Mouse (Mus musculus): ENCODE measurements around the gene Ppp4r3a. TPM values are rescaled to one million over a fixed set of nuclear protein-coding genes. Genes with fewer than 3 reads are reported as not detected.
"Not testable (repeated sequence)": the region's sequence is repeated elsewhere in the genome, so short reads cannot be mapped to it uniquely, and the experiment has no call there.

The Ppp4r3a gene
- total RNA-seq, 2 experiments from 2014 or later = 39.4 to 39.6 TPM

- intact Hi-C loops (cut with DNase I) = no loop called here
- DNase-seq (ENCODE audit: low spot score in 2 of 2) = no peak
Measured at GRCm38 (mm10) chr12:101015926-101016325, 67.6 kb downstream of the Ppp4r3a start.

GRCm38 (mm10) chr12:101015165-101015560, 68.3 kb downstream of the Ppp4r3a start:
- DNase-seq (ENCODE audit: low spot score in 2 of 2) = no peak
- intact Hi-C loops (cut with DNase I) = no loop called here

GRCm38 (mm10) chr12:101014549-101015164, 68.8 kb downstream of the Ppp4r3a start:
- intact Hi-C loops (cut with DNase I) = no loop called here
- DNase-seq (ENCODE audit: low spot score in 2 of 2) = no peak

GRCm38 (mm10) chr12:101013668-101014067, 69.8 kb downstream of the Ppp4r3a start:
- DNase-seq (ENCODE audit: low spot score in 2 of 2); intact Hi-C loops (cut with DNase I): not testable (repeated sequence)

DNA sequence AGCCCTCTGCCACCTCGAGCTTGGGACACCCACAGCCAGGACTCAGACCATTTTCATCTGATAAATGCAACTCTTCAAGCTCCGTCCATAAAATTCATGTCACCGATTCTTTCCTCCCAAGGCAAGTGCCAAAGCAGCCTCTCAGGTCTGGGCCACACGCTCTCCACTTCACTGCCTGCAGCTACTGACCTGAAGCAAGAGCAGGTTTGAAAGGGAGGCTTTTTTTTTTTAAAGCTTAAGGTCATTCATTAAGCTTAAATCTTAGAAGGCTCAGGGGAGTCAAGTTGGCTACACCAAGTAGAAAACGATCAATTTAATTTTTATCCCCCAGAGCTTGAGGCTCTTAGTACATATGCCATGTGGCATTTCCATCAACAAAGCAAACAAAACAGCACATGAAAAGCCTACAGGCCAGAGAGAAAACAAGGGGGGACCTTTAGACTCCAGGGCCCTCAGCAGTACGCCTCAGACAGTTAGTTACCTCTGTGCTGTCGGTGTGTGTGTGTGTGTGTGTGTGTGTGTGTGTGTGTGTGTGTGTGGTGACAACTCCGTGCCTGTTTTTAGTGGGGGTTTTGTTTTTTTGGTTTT, 70.3 kb downstream of the Ppp4r3a start:
- DNase-seq (ENCODE audit: low spot score in 2 of 2) = no peak
- intact Hi-C loops (cut with DNase I) = no loop called here

GRCm38 (mm10) chr12:101012197-101013077, 71.1 kb downstream of the Ppp4r3a start:
- DNase-seq (ENCODE audit: low spot score in 2 of 2) = no peak
- intact Hi-C loops (cut with DNase I) = no loop called here

DNA sequence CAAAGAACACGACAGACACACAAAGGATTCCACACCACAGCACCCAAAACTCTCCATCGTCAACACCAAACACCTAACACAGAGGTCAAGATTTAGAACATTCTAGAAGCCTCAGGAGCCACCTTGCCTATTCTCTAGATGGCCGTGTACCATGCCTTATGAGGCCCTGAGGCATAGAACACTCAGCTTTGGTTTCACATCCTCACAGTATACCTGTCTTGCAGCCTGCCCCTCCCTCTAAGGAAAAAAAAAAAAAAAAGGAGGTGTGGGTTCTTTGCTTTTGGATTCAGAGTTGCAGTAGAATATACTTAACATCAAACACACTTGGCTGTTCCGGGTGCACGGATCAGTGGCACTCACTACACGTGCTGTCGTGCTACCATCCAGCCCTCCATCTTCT, 72.5 kb downstream of the Ppp4r3a start:
- intact Hi-C loops (cut with DNase I) = no loop called here
- no peak for DNase-seq (ENCODE audit: low spot score in 2 of 2)

GRCm38 (mm10) chr12:101010148-101010920, 73.2 kb downstream of the Ppp4r3a start:
- DNase-seq (ENCODE audit: low spot score in 2 of 2) = no peak
- intact Hi-C loops (cut with DNase I) = no loop called here

- DNase-seq (ENCODE audit: low spot score in 2 of 2) = no peak
- intact Hi-C loops (cut with DNase I) = no loop called here
Measured at GRCm38 (mm10) chr12:101009225-101009624, 74.3 kb downstream of the Ppp4r3a start.

DNA sequence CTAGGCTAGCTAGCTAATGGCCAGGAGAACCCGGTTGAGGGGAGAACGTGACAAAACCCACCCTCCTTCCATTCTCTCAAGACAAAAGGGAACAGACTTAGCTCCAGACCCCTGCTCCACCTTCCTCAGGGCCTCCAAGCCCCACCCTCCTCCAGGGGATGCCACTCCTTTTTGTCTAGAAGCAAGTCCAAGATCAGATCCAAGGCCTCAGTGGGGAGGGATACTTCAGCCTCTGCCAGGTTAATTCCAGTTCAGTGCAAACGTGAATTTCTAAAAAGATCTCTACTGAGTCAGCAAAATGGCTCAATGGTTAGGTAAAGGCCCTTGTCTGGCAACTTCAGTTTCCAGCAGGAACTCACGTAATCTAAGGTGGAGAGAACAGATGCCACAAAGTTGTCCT, 74.9 kb downstream of the Ppp4r3a start:
- intact Hi-C loops (cut with DNase I) = no loop called here
- no peak for DNase-seq (ENCODE audit: low spot score in 2 of 2)

DNA sequence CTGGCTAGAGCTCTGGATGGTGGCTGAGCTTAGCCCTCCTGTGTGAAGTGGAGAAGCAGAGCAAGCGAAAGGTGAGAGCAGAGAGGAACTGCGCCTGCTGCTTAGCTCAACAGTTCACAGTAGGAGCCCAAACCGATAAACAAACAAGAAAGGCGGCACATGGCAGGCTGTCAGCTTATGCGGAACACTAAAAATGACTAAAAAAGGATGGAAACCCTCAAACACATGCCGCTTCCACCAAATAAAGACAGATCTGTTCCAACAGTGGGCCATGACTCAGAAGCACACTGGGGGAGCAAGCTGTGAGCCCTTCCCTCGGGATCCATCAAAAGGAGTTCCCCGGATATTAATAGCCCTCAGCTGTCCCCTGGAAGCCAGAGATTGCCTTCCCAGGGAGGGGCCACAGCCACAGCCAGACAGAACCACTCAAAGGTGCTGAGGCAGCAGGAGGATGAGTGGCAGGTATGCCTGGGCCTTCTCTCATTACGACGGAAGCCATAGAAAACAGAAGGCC, 75.5 kb downstream of the Ppp4r3a start:
- peak; percentile 66 to 75 for DNase-seq (ENCODE audit: low spot score in 2 of 2)
- intact Hi-C loops (cut with DNase I) = no loop called here

- intact Hi-C loops (cut with DNase I) = no loop called here
- DNase-seq (ENCODE audit: low spot score in 2 of 2) = no peak
Measured at GRCm38 (mm10) chr12:101007427-101007826, 76.1 kb downstream of the Ppp4r3a start.

DNA sequence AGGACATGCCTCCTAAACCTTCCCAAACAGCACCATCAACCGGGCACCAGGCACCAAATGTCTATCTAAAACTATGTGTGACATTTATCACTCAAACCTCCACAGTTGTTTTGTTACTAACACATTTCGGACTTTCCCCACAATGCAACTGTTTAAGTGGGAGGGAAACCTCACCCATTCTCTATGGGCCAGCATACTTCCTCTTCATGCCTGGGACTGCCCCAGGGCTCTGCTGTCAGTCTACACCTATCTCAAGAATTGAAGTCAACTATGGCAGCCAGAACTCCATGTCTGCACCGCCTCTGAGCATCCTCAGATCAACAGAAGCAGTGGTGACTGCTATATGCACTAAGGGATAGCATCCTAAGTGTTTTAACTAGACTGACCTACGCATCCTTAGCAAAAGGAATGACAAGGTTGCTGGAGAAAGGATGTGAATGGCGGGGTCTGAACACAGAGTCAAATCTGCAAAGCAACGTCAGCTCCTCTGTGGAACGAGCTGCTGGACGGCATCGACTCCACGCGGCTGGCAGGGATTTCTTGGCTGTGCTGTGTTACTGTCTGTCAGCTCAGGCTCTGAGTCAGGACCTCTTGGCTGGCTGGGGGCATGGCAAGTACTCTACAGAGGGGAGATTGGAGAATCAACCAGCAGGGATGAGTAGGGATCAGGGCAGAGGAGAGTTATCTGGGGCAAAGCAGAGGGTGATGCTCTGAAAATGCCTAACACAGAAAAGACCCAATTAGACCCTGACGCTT, 77.7 kb downstream of the Ppp4r3a start:
- intact Hi-C loops (cut with DNase I) = no loop called here
- no peak for DNase-seq (ENCODE audit: low spot score in 2 of 2)

- intact Hi-C loops (cut with DNase I) = no loop called here
- DNase-seq (ENCODE audit: low spot score in 2 of 2) = no peak
Measured at GRCm38 (mm10) chr12:101004982-101005381, 78.5 kb downstream of the Ppp4r3a start.

GRCm38 (mm10) chr12:101002801-101003513, 80.5 kb downstream of the Ppp4r3a start:
- intact Hi-C loops (cut with DNase I) = no loop called here

GRCm38 (mm10) chr12:100999061-100999954, 84.2 kb downstream of the Ppp4r3a start:
- no peak for DNase-seq (ENCODE audit: low spot score in 2 of 2)
- intact Hi-C loops (cut with DNase I) = no loop called here

More at GRCm38 (mm10) chr12:101002801-101003513, 80.5 kb downstream of the Ppp4r3a start:
- DNase-seq (ENCODE audit: low spot score in 2 of 2) = no peak

- DNase-seq (ENCODE audit: low spot score in 2 of 2) = no peak
Measured at GRCm38 (mm10) chr12:100998564-100998962, 84.9 kb downstream of the Ppp4r3a start.

More at GRCm38 (mm10) chr12:100998564-100998962, 84.9 kb downstream of the Ppp4r3a start:
- intact Hi-C loops (cut with DNase I) = no loop called here

Data from left cerebral cortex, postnatal 14 days (tissue).